19 mouse cellular contexts compared by ENCODE assay signal in the genomic region with DNA sequence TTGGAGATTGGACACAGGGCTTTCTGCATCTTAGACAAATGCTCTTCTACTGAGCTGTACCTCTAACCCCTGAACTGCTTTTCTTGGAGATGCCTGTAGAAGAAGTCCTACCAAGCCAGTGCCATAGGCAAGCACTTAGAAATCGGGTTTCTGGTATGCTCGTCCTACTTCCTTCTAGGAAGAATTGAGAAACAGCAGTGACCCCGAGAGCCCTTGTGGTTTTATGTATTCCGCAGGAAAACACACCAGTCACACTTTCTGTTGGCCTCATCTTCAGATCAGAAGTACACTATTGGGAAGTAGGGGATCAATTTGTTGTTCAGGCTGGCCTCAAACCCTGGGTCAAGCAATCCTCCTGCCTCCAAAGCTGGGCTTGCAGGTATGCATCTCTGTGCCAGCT. TPM values are rescaled to one million over a fixed set of nuclear protein-coding genes. Genes with fewer than 3 reads are reported as not detected.
DNase-seq lines count a peak whose midpoint lies in the region; ATAC-seq and TF ChIP-seq lines count a peak whose summit lies in the region.
"Had no signal": no experiment of that assay in that cellular context is flagged by ENCODE, and none has a peak within 500 bp of the region (broad histone marks: within the 10 kb centered on the region; RNA-seq: fewer than 3 reads in every experiment).

No protein-coding gene starts in this region.

- no peaks in the 10 kb centered on the region for H3K79me2 ChIP-seq in liver, adult 2 months (ENCODE audit: control insufficient read depth, insufficient read depth, low read length)
- H3K79me2 ChIP-seq in C2C12 (ENCODE audit: control insufficient read depth, insufficient read depth) (no peaks in the 10 kb centered on the region), myocyte (ENCODE audit: control insufficient read depth, insufficient read depth) (no peaks in the 10 kb centered on the region)

- H3K79me3 ChIP-seq in C2C12 (ENCODE audit: low read depth): no peaks in the 10 kb centered on the region

- H3K27ac ChIP-seq in liver, adult 2 months (replicated peaks; ENCODE audit: insufficient read depth, low read depth, low read length): no peak overlapping the region
- H3K27ac ChIP-seq: forebrain, embryonic 12.5 days; heart, embryonic 13.5 days; hindbrain, embryonic 14.5 days; liver, embryonic 12.5 days; midbrain, embryonic 10.5 days; neural tube, embryonic 13.5 days had no signal

- no peaks in the 10 kb centered on the region for H3K27me3 ChIP-seq in liver, adult 2 months (ENCODE audit: control insufficient read depth, insufficient read depth, low read length)
- no peaks in the 10 kb centered on the region for H3K27me3 ChIP-seq in C2C12 (ENCODE audit: control insufficient read depth, insufficient read depth, insufficient read length)
- H3K27me3 ChIP-seq in myocyte (ENCODE audit: control insufficient read depth, insufficient read depth, insufficient read length): no peaks in the 10 kb centered on the region
- H3K27me3 ChIP-seq: embryonic facial prominence, embryonic 15.5 days; forebrain, embryonic 12.5 days; neural tube, embryonic 13.5 days had no signal

- intact Hi-C loops in left cerebral cortex, postnatal 10 days (cut with DNase I): no loop called here

- H3ac ChIP-seq in C2C12 (ENCODE audit: control insufficient read depth, insufficient read length, low read depth) (no peak overlapping the region), myocyte (ENCODE audit: control insufficient read depth, insufficient read length) (no peak overlapping the region)

- no peak for TF ChIP-seq CTCF in liver, adult 2 months (IDR thresholded peaks at IDR 0.05; ENCODE audit: low read depth, low read length)
- TF ChIP-seq CTCF in C2C12 (IDR thresholded peaks at IDR 0.05; ENCODE audit: control insufficient read depth, insufficient read depth, insufficient read length): no peak

- peak; percentile 78 for ATAC-seq in granulocyte monocyte progenitor cell, adult 5-6 weeks (replicated peaks; ENCODE audit: poor library complexity, severe bottlenecking)
- ATAC-seq: intestine, embryonic 16.5 days; liver, embryonic 12.5 days had no signal

- peak overlapping the region; percentile 91 for H3K4me2 ChIP-seq in myocyte (ENCODE audit: low read depth)
- H3K4me2 ChIP-seq: embryonic facial prominence, embryonic 15.5 days; forebrain, embryonic 12.5 days; heart, embryonic 13.5 days; hindbrain, embryonic 14.5 days; liver, embryonic 12.5 days; lung, embryonic 14.5 days; neural tube, embryonic 13.5 days had no signal

- 60% methylated on average over 4 of the region's 4 CpGs for WGBS in liver, adult 2 months

- H3K9ac ChIP-seq in liver, adult 2 months (ENCODE audit: low read depth, low read length): no peak overlapping the region
- H3K9ac ChIP-seq: embryonic facial prominence, embryonic 15.5 days; forebrain, embryonic 12.5 days; heart, embryonic 13.5 days; hindbrain, embryonic 14.5 days; liver, embryonic 12.5 days; lung, embryonic 14.5 days; neural tube, embryonic 13.5 days had no signal

- peaks cover 4% of the 10 kb centered on the region; the same call in 1 of the 2 replicates for H3K4me1 ChIP-seq in liver, adult 2 months (ENCODE audit: control insufficient read depth, insufficient read depth, low read length)
- H3K4me1 ChIP-seq: forebrain, embryonic 12.5 days; liver, embryonic 12.5 days; midbrain, embryonic 10.5 days; neural tube, embryonic 13.5 days had no signal

- no peak for TF ChIP-seq POLR2A in liver, adult 2 months (IDR thresholded peaks at IDR 0.05; ENCODE audit: extremely low read depth, insufficient read depth, low read length)
- TF ChIP-seq POLR2A in myocyte (IDR thresholded peaks at IDR 0.05; ENCODE audit: insufficient read length, low read depth): no peak

- H3K4me3 ChIP-seq in liver, adult 2 months (ENCODE audit: insufficient read depth, low read depth, low read length): no peak overlapping the region
- no peak overlapping the region for H3K4me3 ChIP-seq in C2C12 (ENCODE audit: insufficient read depth, poor library complexity, severe bottlenecking)
- peak overlapping the region; percentile 5 for H3K4me3 ChIP-seq in myocyte
- H3K4me3 ChIP-seq: embryonic facial prominence, embryonic 15.5 days; forebrain, embryonic 12.5 days; heart, embryonic 13.5 days; liver, embryonic 12.5 days; midbrain, embryonic 10.5 days; neural tube, embryonic 13.5 days had no signal

- H3K36me3 ChIP-seq in liver, adult 2 months (ENCODE audit: control insufficient read depth, insufficient read depth, low read length): no peaks in the 10 kb centered on the region
- H3K36me3 ChIP-seq in C2C12 (ENCODE audit: control insufficient read depth, insufficient read depth): no peaks in the 10 kb centered on the region
- no peaks in the 10 kb centered on the region for H3K36me3 ChIP-seq in myocyte (ENCODE audit: control insufficient read depth, insufficient read depth)
- H3K36me3 ChIP-seq: embryonic facial prominence, embryonic 15.5 days; forebrain, embryonic 12.5 days; heart, embryonic 13.5 days; liver, embryonic 12.5 days; midbrain, embryonic 10.5 days; neural tube, embryonic 13.5 days had no signal

- DNase-seq in liver, adult 2 months (ENCODE audit: extremely low read depth, low read depth, low spot score): peak; percentile 18
- no peak for DNase-seq in liver
- no peak for DNase-seq in left cerebral cortex, postnatal 10 days (ENCODE audit: extremely low spot score in 1 of 2, low spot score in 2 of 2)
- DNase-seq in layer of hippocampus, postnatal 36 days: no peak
- DNase-seq: cerebellum, adult 11 months; gastrocnemius, postnatal 10 days; heart, adult 18-20 months; lung, embryonic 14.5 days had no signal

TF ChIP-seq in C2C12, 6 proteins besides CTCF, POLR2A, EP300 and RAD21:
- TF ChIP-seq MYOG (IDR thresholded peaks at IDR 0.05; ENCODE audit: control insufficient read depth, extremely low read depth, insufficient read length): no peak
- peak; percentile 83 for TF ChIP-seq CEBPB (IDR thresholded peaks at IDR 0.05; ENCODE audit: low read depth)
TF ChIP-seq in C2C12: peak in this region for 1.

TF ChIP-seq in myocyte, 11 proteins besides CTCF, POLR2A, EP300 and RAD21:
- peak; percentile 52; the same call in 1 of the 2 replicates for TF ChIP-seq CEBPB (IDR thresholded peaks at IDR 0.05; ENCODE audit: insufficient read depth, poor library complexity, severe bottlenecking)
- TF ChIP-seq TCF3 (IDR thresholded peaks at IDR 0.05; ENCODE audit: insufficient read length, low read depth): no peak
- TF ChIP-seq SRF (IDR thresholded peaks at IDR 0.05; ENCODE audit: control insufficient read depth, insufficient read length, low read depth): no peak
- no peak for TF ChIP-seq POLR2AphosphoS2 (IDR thresholded peaks at IDR 0.05; ENCODE audit: insufficient read length, low read depth)

RNA-seq across cellular contexts. Expression of a gene that starts 28.0 kb away (rescaled TPM):
- 5.0 and 5.9 TPM in 2 replicates for total RNA-seq in liver, adult 2 months (2014; rRNA removed)
- polyA plus RNA-seq in liver, adult 2 months (2012; rRNA removed): 4.7 TPM in 2 replicates
- polyA plus RNA-seq in C2C12 (2012; fragmentation: generic; extraction: Trizol) (16.9 TPM), myocyte (2012; fragmentation: generic; extraction: Trizol) (16.9 TPM)
- total RNA-seq in granulocyte monocyte progenitor cell, adult 5-6 weeks (2014; fragmentation: Nextera tagmentation): 12.2 and 14.3 TPM in 2 replicates
- total RNA-seq in granulocyte monocyte progenitor cell, adult 5-6 weeks (2017): 12.1 and 22.2 TPM in 2 replicates
- total RNA-seq in left cerebral cortex, postnatal 10 days (2021): 10 to 100 TPM; 42.7 to 44.8 TPM
- total RNA-seq in layer of hippocampus, postnatal 36 days (2021): 10 to 100 TPM; 48.5 to 51.2 TPM

RNA-seq across cellular contexts. Expression of a gene that starts 39.5 kb away (rescaled TPM):
- total RNA-seq in liver, adult 2 months (2014; rRNA removed): 5.0 and 6.0 TPM in 2 replicates
- polyA plus RNA-seq in liver, adult 2 months (2012; rRNA removed): 5.7 and 7.2 TPM in 2 replicates
- polyA plus RNA-seq in C2C12 (2012; fragmentation: generic; extraction: Trizol) (7.5 TPM), myocyte (2012; fragmentation: generic; extraction: Trizol) (6.4 TPM)
- total RNA-seq in granulocyte monocyte progenitor cell, adult 5-6 weeks (2014; fragmentation: Nextera tagmentation): 7.9 and 15.7 TPM in 2 replicates
- 7.5 and 9.8 TPM in 2 replicates for total RNA-seq in granulocyte monocyte progenitor cell, adult 5-6 weeks (2017)
- 10 to 100 TPM; 15.6 to 20.3 TPM for total RNA-seq in left cerebral cortex, postnatal 10 days (2021)
- 10 to 100 TPM; 27.1 to 30.3 TPM for total RNA-seq in layer of hippocampus, postnatal 36 days (2021)
